Mouse (Mus musculus): ENCODE measurements around the gene Exosc2.
"Not testable (repeated sequence)": the region's sequence is repeated elsewhere in the genome, so short reads cannot be mapped to it uniquely, and the experiment has no call there.

The Exosc2 gene

DNA sequence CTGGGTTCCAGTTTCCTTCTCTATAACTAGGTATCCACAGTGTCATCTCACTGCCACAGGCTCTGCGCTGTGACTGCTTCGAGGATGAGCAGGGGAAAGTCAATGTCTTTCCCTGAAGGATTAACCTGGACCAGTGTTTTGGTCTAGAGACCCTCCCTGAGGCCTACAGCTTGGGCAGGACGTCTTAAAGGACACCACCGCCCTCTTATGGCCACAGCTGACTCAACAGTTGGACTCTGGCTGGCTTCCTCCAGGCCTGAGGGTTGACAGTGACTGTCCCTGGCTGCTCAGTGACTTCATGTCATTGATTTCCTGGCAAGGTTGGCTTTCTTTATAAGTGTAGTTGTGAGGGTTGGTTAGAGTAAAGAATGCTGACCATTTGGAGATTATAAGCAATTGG lies 3.2 kb upstream of the Exosc2 start:
- no peak for DNase-seq (ENCODE audit: low spot score)

- no peak for DNase-seq (ENCODE audit: low spot score)
These were observed 8.1 kb downstream of the Exosc2 start for GRCm38 (mm10) chr2:31678641-31679040.

- DNase-seq (ENCODE audit: low spot score) = not testable (repeated sequence)
These were observed 10.7 kb downstream of the Exosc2 start for GRCm38 (mm10) chr2:31681051-31681707.

DNA sequence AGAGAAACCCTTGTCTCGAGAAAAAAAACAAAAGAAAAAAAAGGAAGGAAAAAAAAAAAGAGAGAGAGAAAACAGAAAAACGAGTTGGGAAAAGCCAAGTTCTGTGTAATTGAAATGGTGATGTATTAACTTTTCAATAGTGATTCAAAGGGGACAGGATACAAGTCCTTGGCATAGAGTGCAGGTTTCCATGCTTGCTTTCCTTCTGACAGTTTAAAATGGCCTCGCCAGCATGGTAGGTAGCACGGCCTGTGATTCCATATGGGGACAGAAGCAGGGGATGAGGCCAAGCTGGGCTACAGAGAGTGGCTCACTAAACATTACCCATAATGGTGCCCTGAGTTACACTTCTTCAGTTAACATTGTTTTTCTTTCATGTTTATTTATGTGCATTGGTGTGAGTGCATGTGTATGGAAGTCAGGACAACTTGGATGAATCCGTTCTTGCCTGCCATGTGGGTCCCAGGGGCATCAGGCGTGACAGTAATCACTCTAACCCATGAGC lies 11.3 kb downstream of the Exosc2 start:
- DNase-seq (ENCODE audit: low spot score) = no peak

GRCm38 (mm10) chr2:31683666-31684065 lies 13.2 kb downstream of the Exosc2 start:
- peak; percentile 56 for DNase-seq (ENCODE audit: low spot score)

GRCm38 (mm10) chr2:31688074-31688925 lies 17.8 kb downstream of the Exosc2 start, which contains the start of gene Abl1:
Abl1 (plus strand) TSS chr2:31688376.
- peak; percentile 98 for DNase-seq (ENCODE audit: low spot score)

GRCm38 (mm10) chr2:31689045-31689444 lies 18.5 kb downstream of the Exosc2 start:
- DNase-seq (ENCODE audit: low spot score) = peak; percentile 11

DNA sequence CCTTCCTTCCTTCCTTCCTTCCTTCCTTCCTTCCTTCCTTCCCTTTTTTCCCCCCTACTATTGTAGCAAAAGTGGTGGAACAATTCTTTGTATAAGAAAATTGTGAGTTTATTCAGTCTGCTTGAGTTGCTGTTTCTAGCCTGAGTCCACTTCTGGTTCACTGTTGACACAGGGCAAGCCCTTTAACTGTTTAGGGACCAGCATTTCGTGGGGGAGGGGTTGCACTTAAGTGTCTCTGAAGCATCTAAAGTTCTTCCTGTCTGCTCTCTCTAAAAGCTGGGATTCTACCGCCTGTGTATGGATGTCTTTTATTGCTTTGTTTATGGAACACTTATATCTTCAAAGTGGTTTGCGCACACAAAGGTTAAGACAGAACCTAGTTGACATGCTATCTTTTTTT lies 19.5 kb downstream of the Exosc2 start:
- DNase-seq (ENCODE audit: low spot score) = no peak

GRCm38 (mm10) chr2:31698209-31698608 lies 27.7 kb downstream of the Exosc2 start:
- no peak for DNase-seq (ENCODE audit: low spot score)

DNA sequence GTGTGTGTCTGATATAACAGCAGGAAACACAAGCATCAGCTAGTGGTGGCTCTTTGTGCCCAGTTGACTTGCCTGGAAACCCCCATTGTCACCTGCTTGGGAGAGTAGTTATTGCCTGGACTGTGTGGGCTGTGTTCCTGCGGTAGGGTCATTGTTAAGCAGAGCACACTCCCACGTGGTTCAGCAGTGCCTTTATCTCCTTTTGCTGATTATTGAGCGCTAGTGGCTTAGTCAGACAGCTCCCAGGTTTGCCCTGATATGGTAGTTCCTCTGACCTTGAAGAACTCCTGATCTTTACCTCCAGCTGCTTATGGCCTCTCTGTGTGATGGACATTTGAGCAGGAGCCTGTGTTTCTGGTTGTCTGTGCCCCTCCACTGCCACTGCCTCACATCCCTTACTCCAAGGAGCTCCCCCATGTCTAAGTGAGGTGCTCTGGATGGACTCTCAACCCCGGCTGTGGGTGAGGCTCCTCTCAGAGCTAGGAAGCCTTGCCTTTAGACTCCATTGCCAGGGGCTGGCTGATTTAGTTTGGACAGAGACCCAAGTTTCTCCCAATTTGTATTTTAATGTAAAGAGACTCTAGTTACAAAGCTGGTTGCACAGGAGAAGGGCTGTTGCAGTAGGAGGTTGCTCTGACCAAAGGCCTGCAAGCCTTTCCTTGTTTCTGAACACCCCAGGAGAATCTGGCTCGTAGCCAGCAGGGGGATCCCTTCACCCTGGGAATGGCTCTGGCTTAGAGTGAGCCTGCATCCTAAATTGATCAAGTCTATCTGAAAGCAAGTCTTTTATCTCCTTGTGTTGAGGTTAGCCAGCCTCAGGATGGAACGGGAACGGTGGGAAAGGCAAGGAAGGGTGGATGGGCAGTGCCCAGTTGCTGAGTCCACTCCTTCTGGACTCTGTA lies 30.3 kb downstream of the Exosc2 start:
- no peak for DNase-seq (ENCODE audit: low spot score)

GRCm38 (mm10) chr2:31703226-31703625 lies 32.7 kb downstream of the Exosc2 start:
- peak; percentile 61 for DNase-seq (ENCODE audit: low spot score)

GRCm38 (mm10) chr2:31705914-31706313 lies 35.4 kb downstream of the Exosc2 start:
- DNase-seq (ENCODE audit: low spot score) = no peak

DNA sequence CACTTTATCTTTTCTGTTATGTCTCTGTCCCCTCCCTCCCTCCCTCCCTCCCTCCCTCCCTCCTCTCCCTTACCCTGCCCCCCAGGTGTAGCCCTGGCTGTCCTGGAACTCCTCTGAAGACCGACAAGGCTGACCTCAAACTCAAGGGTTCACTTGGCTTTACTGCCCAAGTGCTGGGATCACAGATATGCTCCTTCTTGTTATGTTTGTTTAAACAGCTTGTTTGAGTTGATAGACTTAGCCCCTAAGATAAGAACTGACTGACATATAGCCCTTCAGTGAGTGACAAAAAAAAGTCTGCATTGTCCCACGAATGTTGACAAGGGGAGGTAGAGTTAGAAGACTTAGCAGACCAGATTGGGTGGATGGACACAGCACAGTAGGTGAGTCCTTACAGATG lies 36.0 kb downstream of the Exosc2 start:
- DNase-seq (ENCODE audit: low spot score) = no peak

DNA sequence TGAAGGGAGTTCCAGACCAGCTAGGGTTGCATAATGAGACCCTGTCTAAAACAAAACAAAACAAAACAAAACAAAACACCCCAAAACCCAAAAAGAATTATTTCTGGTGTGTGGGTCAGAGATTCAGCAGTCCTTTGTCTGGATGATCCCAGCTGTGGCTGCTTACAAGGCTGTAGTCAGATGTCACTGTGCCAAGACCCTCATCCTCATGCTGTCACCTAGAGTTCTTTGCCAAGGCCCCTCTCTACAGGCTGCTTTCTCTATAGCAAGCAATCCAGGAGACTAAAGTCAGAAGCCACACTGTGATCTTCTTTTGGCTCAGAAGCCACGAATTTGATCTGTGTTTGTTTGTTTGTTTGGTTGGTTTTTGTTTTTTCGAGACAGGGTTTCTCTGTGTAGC lies 42.2 kb downstream of the Exosc2 start:
- no peak for DNase-seq (ENCODE audit: low spot score)

DNA sequence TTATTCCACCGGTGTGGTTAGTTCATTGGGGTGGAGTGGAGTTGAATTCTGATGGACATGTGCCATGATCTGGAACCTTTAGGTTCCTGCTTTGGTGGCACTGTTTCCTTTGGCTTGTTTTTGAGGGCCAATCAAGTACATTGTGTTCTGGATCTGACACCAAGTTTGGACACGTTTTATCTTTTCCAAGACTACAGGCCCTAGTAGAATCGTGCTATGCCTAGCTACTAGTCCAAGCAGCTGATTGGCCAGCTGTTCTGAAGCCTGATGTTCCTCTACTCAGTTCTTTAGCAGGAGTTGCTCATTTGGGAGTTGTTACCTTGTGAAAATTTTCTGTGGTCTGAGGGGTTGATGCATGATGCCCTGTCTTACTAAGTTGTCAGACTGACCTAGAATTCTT lies 43.3 kb downstream of the Exosc2 start:
- DNase-seq (ENCODE audit: low spot score) = no peak

DNA sequence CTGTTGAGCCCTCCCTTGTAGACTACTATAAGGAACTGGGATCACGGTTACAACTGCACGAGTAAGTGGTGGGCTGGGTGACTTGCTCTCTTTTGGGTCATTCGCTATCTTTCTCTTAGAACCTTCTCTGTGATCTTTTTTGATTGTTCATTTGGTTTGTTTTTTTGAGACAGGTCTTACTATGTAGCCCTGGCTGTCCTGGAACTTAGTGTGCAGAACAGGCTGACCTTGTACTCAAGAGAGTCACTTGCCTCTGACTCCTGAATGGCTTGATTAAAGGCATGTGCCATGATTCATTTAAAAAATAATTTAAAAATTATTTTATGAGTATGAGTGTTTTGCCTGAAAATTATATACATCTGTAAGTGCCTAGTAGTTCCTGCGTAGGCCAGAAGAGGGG lies 44.3 kb downstream of the Exosc2 start:
- DNase-seq (ENCODE audit: low spot score) = no peak

DNA sequence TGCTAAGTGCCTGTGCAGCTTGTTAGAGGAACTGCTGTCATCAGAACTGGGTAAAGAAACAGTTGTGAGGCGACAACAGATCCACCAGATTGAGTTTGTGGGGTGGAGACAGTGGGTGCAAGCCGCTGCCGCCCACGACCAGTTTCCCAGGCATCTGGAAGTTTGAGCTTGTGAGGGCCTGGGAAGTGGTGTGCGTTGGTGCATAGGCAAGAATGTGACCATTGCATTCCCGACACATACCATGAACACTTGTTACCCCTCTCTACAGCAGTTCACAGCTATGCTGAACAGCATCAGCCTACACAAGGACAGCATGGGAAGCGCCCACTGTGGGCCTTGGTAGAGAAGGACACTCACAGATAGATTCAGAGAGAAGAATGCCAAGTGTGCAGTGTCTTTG lies 45.5 kb downstream of the Exosc2 start:
- no peak for DNase-seq (ENCODE audit: low spot score)

DNA sequence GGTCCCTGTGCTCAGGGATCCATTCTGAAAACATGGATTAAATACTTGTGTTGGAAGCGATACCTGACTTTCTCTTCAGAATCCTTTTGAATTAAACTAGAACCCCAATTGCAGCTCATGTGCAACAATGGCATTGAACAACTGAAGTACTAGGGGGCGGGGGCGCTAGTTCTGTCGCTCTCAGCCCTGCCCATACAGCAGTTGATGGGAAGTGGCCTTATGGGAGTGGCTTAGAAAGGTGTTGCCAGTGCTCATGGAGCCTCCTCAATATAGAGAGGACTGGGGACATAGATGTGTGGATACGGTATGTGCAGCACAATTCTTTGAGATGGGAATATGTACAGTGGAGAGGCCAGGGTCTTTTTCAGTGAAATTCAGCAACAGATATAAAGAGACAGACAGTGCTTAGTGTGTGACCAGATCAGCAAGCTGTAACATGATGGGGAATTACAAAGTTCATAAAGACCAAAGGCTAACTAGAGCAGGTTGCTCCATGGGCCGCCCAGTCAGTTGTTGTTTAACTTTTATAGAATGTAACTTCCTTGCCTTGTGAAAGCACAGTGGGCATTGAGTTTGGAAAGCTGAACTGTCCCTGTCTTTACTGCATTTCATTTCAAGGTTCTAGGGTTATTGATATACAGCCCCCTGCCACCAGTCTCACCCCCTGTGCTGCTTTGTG lies 48.8 kb downstream of the Exosc2 start:
- no peak for DNase-seq (ENCODE audit: low spot score)

GRCm38 (mm10) chr2:31719944-31720343 lies 49.4 kb downstream of the Exosc2 start:
- no peak for DNase-seq (ENCODE audit: low spot score)

DNA sequence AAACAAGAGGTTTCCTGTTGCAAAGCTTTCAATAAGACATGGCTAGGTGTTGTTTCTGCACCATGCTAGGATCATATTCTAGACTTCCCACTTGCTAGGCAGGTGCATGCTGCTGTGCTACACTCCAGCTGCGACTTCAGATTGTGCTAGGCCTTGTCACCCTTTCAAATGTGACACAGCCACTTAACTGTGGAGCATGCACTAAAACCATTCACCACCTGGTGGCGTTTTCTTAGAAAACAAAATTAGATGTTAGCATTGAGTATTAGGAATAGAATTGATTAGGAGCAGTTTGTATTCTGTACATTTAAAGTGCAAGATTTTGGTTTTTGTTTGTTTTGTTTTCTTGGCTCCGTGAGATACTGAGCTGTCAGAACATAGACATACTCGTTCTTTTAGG lies 50.3 kb downstream of the Exosc2 start:
- peak; percentile 30 for DNase-seq (ENCODE audit: low spot score)

- DNase-seq (ENCODE audit: low spot score) = no peak
These were observed 54.4 kb downstream of the Exosc2 start for GRCm38 (mm10) chr2:31724730-31725490.
